Mouse (Mus musculus) spleen, postnatal 14 days (tissue): Measurements from ENCODE around the gene Gnai2.

Source experiments
- DNase-seq, 2 experiments: peaks; one replicate each; pipeline ENCODE4 v3.0.0; 2021 to 2022; ENCODE audit warnings: low spot score in 2 of 2

Gene Gnai2

GRCm38 (mm10) chr9:107635279-107636028 lies at the start of gene Gnai2:
Gnai2 (minus strand) TSS chr9:107635367.
- DNase-seq = peak; percentile 95 to 96

DNA sequence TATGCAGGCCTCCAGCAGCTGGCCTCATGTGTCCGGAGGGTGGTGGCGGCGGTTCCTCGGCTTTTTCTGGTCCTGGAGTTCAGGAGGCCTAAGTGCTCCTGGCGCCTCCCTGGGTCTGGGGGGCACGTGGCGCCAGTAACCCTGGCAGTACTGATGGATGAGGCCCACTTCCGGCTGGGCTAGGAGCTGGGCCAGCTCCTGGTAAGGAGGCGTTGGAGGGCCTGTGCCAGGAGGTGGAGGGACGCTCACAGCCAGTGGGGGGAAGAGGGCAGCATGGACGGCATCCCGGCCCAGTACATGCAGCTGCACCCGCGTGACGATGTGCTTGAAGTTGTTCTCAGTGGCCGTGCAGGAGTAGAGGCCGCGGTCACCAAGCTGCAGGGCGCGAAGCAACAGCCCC lies 47.2 kb upstream of the Gnai2 start:
- no peak for DNase-seq

GRCm38 (mm10) chr9:107679501-107679900 lies 44.3 kb upstream of the Gnai2 start, which contains the start of gene Gnat1:
Gnat1 (minus strand) TSS chr9:107679712.
- DNase-seq = no peak

DNA sequence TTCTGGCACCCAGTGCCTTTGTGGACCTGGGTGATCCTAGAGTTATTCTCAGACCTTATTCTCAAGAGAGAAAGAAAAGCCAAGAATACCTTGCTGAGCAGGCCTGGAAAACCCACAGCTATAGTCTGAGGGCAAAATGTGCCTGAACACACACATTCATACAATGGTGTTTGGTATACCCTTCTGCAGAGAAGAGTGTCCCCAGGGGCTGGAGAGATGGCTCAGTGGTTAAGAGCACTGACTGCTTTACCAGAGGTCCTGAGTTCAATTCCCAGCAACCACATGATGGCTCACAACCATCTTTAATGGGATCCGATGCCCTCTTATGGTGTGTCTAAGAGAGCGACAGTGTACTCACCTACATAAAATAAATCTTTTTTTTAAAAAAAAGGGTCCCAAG lies 43.7 kb upstream of the Gnai2 start:
- no peak for DNase-seq

DNA sequence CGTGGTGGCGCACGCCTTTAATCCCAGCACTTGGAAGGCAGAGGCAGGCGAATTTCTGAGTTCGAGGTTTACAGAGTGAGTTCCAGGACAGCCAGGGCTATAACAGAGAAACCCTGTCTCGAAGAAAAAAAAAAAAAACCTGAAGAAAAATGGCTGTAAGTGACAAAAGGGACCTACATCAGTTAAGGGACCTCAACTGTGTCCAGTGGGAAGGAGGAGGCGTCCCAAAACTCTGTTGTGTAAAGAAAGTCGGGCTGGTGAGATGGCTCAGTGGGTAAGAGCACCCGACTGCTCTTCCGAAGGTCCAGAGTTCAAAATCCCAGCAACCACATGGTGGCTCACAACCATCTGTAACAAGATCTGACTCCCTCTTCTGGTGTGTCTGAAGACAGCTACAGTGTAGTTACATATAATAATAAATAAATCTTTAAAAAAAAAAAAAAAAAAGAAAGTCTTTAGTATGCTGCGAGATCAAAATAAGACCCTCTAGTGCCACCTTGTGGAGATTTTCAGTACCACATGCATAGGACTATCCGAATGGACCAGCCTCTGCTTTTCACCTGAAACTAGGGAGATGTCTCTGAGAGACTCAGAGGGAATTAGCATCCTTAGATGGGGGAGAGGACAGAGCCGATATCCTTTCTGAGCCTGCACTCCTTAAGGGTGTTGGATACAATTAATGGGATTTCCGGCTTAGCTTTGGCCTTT lies 42.8 kb upstream of the Gnai2 start:
- DNase-seq = peak in 1 of 2 experiments; percentile 74

- peak in 1 of 2 experiments; percentile 33 for DNase-seq
Observed at GRCm38 (mm10) chr9:107677091-107677784, 42.1 kb upstream of the Gnai2 start.

DNA sequence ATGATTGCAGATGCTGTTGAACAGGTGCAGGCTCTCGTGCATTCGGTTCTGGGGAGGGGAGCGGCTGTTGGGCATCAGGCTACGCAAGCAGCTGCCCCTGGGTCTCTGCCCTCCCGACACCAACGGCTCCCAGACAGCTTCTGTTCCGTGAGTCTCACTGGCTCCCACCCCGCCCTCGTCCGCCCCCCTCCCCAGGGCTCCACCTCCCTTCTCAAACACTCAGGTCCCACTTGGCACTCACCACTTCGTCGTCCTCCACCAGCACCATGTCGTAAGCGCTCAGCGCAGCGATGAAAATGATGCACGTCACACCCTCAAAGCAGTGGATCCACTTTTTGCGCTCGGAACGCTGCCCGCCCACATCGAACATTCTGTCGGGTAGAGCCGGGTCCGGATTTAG lies 41.1 kb upstream of the Gnai2 start:
- no peak for DNase-seq

DNA sequence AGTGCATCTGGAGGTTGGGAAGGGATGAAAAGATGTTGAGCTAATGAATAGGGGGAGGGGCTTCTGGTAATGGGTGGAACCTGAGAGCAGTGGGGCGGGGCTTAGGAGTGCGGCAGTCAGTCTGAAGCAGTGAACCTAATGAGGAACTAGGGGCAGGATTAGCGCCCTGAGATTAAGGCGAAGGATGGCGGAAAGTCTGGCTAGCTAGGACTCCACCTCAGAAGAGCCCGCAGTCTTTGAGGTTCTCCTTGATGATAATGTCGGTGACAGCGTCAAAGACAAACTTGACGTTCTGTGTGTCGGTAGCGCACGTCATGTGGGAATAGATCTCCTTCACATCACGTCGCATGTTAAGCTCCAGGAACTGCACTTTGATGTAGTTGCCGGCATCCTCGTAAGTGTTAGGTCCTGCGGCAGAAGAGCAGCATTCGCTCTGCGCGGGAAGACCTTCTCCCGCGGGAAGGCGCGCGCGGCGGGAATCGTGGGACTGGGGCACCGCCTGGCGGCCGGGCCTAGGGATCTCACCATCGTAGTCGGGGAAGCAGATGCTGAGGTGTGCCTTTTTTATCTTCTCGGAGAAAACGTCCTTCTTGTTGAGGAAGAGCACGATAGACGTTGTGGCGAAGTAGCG lies 40.6 kb upstream of the Gnai2 start:
- DNase-seq = peak in 1 of 2 experiments; percentile 28

- no peak for DNase-seq
Observed at GRCm38 (mm10) chr9:107674609-107675429, 39.7 kb upstream of the Gnai2 start.

DNA sequence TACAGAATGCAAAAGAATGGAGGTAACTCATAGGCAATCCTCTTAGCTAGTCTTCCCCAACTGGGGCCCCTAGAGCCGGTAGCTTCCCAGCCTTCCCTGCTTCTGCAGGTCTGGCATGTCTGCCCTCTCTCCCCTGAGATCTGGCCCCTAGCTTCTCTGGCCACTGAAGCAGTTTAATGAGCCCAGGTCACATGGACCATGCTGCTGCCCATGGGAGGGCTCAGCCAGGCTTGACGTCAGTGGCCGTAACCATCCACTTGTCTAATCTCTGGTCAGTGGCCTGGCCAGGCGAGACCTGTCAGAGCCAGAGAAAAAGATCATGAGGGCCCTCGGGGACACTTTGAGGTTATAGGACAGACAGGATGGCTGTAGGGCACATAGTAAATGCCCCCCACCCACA lies 35.1 kb upstream of the Gnai2 start:
- DNase-seq = no peak

DNA sequence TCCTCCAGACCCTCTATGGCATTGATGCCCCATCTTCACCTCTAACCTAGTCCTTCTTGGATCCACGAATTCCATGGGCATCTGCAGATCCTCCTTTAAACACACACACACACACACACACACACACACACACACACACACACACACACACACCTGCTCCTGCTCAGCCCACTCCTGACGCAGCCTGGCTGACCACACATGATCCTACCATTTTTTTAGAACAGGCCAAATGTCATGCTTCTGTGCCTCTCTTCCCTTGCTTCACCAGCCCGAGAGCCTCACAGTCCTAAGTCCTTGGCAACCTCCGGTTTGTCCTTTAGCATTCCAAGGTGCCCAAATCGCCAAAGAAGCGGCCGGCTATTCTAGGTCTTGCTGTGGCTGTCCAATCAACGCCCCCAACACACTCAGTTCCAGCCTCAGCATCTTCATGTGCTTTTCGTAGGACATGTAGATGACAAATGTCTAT lies 34.3 kb upstream of the Gnai2 start, which contains the start of gene Slc38a3:
TSS of gene Slc38a3 (minus strand) at position 51 of the 466 bp plus-strand sequence.
- no peak for DNase-seq

- no peak for DNase-seq
Observed at GRCm38 (mm10) chr9:107668916-107669315, 33.7 kb upstream of the Gnai2 start.

DNA sequence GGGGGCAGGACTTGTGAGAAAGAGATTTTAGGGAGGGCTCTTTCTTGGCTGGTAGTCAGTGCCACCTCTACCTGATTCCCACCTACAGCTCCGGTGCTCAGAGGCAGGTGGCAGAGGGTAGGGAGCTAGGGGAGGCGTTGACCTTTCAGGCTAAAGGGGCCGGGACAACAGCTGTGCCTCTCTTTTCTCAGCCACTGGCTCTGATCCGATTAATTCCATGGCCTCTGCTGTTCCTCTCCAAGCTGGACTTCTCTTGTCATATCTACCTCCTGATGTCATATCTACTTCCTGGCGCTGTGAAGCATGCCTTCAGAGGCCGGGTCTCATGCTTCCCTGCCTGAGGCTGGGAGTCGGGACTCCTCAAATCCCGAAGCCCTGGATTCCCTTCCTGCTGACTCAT lies 32.8 kb upstream of the Gnai2 start:
- no peak for DNase-seq

DNA sequence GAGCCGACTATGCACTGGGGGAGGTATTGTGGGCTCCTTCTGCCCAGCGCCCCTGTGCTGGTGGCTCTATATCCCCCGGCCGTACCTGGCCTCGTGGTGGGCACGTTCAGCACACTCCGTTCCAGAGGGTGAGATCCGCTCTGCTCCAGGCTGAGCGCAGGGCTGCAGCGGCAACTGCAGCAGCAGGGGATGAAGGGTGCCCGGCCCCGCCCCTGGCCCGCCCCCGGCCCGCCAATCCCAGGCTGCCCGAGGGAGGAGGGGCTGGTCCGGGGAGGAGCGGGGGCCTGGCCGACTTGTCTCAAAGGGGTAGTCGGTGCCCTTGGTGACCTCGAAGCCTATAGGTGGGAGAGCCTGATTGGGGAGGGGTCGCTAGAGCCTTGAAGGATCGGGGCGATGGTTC lies 32.1 kb upstream of the Gnai2 start:
- no peak for DNase-seq

GRCm38 (mm10) chr9:107666751-107667205 lies 31.6 kb upstream of the Gnai2 start:
- DNase-seq = no peak

DNA sequence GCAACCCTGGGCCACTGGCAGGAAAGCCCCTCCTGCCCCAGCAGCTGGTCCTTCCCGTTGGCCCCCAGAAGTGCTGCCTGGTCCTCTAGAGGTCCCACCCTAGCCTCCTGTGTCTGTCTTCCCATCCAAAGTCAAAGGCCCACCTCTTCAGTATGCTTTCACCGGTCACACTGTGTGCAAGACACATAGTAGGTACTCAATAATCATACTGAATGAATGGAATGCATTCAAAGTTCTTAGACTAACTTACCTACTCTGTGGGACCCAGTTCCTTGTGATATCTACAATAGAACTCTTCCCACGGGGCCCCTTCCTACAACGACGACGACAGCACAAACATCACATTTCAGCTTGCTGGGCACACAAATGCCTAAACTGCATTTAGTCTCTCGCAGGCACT lies 30.1 kb upstream of the Gnai2 start:
- no peak for DNase-seq

GRCm38 (mm10) chr9:107663525-107663924 lies 28.4 kb upstream of the Gnai2 start:
- DNase-seq = no peak

DNA sequence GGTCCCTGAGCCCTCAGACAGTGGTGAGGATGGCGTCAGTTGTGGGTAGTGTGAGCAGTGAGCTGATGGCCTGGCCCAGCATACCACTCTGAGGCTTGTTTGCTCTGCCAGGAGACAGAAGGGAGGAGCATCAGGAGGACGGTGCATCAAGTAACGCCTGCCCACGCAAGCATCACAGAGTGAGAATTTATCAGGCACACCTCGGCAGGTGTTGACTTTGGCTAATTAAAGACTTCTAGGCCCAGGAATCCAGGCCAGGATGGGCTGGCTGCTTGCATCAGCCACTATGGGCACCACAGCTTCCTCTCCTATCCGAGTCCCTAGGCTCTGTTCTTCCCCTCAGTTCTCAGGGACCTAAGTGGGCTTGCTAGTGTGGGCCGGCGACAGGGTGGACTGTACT lies 27.2 kb upstream of the Gnai2 start:
- DNase-seq = no peak

GRCm38 (mm10) chr9:107660777-107661176 lies 25.6 kb upstream of the Gnai2 start:
- DNase-seq = no peak

DNA sequence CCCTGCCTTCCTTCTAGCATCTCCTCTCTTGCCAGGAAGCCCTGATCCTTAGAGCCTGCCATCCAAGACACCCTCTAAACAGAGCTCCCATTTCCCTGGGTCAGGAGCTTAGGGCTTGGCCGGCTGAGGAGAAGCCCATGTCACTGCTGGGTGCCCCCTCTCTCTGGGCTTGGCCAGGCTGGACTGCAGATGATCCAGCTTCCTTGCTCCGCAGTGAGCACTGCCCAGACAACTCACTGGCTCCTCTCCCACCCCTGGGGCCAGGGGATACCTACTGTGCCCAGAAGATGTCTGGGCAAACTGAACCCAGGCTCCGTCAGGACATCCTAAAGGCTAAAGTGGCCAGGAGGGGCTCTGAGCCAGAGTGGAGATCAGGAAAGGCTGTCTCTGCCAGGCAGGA lies 24.8 kb upstream of the Gnai2 start:
- no peak for DNase-seq

DNA sequence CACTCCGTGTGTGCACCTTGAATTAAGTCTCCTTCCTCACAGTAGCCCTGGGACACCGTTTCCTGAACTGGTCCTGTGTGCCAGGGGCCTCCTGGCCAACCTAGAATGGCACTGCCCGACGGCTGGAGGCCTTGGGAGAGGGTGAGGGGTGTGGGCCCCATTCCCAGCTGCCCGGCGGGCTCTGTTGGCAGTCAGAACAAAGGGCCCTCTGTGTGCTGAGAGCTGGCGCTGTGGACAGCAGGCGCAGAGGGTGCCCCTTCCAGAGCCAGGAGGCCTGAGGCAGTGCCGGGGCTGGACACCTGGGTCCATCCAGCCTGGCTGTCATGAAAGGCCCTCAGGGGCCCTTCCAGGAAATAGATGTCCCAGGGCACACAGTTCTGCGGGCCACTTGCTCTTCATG lies 24.4 kb upstream of the Gnai2 start:
- no peak for DNase-seq
